Mouse (Mus musculus) kidney, postnatal 4 days (tissue): ENCODE data around the gene Nsd2.

Experiments used
- DNase-seq, 2 experiments: peaks; one replicate each; pipeline ENCODE4 v3.0.0; 2021; ENCODE audit warnings: mixed read lengths in 2 of 2

Gene Nsd2

GRCm38 (mm10) chr5:33819876-33820732 is at the start of gene Nsd2:
Gene Nsd2 (plus strand): TSS chr5:33820725.
- DNase-seq: peak; percentile 89 to 94

GRCm38 (mm10) chr5:33777195-33777594 is 43.3 kb upstream of the Nsd2 start:
- no peak for DNase-seq

GRCm38 (mm10) chr5:33781964-33782344 is 38.6 kb upstream of the Nsd2 start:
- no peak for DNase-seq

- DNase-seq: peak; percentile 94 to 96
Observed at GRCm38 (mm10) chr5:33782345-33782998, 38.1 kb upstream of the Nsd2 start, which contains the start of gene Letm1. Gene Letm1 (minus strand): TSS chr5:33782817.

DNA sequence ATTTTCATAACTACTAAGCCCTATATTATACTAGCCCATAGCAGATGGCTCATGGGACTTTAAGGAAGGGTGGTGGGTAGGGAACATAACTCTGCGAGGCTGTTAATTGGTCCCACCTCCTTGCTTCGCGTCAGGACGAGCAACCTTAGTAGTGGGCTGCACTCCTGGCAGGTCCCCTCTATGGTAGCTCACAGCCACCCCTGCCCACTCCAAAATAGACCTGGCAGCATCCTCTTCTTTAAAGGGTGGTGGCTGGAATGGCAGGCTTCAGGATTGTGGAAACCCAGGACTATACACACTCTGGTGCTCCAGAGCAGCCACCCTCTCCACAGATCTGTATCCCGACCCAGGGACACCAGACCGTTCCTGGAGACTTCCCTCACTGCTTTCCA is 37.5 kb upstream of the Nsd2 start:
- DNase-seq: no peak

GRCm38 (mm10) chr5:33791912-33792643 is 28.4 kb upstream of the Nsd2 start:
- DNase-seq: no peak

DNA sequence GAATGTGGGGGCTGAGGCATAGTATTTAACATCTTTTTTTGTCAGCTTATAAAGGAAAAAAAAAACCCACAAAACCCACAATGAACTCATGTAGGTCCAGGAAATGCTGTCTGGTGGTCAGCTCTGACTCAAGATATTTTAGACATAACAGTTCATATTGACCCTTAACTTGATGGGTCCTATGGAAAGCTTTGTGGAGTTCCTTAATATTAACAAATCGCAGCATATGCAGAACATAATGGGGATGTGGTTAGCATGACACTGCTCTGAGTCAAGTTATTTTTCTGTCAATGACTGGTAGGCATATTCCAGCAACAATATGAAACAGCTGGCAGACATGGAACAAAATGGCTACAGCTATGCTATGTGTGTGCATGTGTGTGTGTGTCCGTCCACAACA is 17.2 kb upstream of the Nsd2 start:
- no peak for DNase-seq

DNA sequence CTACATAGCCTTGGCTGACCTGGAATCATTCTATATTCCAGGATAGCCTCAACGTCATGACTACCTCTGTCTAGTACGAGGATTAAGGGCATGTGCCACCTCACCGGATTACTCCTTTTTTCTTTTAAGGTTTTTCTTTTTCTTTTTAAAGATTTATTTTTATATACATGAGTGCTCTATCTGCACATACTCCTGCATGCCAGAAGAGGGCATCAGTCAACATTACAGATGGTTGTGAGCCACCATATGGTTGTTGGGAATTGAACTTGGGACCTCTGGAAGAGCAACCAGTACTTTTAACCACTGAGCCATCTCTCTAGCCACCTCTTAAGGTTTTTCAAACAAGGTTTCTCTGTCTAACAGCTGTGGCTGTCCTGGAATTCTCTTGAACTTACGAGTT is 9.0 kb upstream of the Nsd2 start:
- DNase-seq: no peak

DNA sequence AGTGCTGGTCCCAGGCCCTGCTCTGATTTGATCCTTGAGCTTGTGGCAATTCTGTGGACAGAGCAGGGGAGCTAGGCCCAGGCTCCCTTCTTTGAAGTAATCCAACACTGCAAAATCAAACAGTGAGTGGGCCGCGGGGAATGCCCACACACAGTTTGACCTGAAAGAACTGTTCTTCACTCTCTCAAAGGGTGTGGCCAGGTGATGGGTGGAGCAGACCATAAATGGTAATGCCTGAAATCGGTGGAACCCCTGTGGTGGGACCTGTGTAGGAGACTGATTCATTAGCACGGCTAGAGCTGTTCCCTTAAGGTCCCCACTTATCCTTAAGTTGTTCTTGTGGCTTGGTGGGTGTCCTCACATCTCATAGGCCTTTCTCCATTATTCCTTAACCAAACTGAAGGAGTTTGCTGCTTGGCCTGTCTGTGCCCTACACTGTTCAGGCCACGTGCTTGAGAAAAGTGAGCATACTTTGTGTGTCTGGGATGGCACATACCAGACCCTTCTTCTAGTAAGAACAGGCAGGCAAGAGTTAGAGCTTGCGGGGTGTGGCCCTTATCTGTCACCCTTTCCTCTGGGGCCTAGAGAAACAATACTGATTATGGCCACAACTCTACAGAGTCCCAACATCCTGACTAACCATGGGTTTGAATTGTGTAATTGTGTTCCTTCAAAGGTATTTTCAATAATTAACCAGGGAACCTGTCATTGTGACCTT is 4.4 kb upstream of the Nsd2 start:
- no peak for DNase-seq

- DNase-seq: no peak
Observed at GRCm38 (mm10) chr5:33818104-33818503, 2.4 kb upstream of the Nsd2 start.

DNA sequence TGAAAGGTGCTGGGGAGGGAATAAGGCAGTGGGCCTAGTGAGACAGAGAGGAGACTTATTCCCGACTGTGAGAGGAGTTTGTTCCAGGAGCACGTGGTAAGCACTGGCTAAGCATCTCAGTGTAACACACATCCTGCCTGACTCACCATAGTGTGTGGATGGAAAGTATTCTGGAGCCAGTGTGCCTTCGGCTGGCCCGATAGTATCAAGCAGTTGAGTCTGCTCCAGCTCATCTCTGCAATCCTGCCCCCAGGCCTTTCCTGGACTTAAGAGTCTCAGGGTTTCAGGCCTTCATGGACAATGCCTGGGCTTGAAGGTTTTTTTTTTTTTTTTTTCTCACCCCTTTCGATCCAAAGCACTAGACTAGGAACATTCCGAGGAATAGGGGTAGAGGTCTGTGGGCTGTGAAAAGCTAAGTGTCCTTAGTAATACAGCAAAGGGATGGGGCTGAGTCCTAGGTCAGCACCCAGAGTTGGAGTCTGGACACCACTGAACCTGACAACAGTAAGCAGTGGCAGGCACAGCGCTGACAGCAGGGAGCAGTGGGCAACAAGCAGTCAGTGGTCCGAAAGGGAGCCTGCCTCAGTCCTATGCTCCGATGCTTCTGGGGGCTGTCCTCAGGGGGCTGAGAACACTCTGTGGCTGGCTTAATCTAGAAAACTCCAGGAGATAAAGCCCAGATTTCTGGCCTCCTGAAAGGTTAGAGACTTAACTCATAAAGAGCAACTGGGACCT is 1.2 kb upstream of the Nsd2 start:
- peak; percentile 9 to 56 for DNase-seq

DNA sequence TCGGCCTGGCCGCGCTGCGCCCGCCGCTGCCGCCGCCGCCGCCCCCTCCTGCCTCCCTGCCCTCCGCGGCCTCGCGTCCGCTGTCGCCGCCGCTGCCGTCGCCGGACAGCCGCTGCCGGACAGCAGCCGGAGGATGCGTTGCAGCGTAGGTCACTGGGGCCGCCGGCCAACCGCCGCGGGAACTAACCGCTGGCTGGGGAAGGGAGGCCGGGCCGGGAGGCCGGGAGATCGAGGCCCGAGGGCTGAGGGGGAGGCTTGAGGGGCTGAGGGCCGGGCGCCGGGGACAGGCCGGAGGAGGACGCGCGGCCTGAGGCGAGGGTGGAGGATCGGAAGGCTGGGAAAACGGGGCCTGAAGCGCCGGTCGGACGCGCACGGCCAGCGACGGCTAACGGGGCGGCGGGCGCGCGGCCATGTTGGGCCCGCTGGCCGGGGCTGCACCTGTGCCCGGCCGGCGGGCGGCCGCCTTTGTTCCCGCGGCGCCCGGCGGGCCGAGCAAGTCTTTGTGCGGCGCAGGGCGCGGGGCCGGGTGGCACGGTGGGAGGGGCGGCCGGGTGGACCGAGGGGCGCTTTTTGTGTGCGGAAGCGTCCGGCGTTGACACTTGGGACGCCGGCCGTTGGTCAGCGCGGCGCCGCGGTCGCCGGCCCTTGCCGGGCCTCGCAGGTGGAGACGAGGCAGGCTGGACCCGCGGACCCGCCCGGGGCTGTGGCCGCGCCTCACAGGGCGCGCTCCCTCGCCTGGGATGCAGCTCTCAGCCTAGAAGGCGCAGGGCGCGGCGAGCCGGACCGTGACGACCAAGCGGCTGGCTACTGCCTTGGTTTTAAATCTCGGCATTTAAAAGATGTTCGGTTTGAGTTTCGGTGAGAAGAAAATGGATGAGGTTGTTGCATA is 452 bp downstream of the Nsd2 start:
- DNase-seq: peak; percentile 78 to 88

GRCm38 (mm10) chr5:33821901-33822427 is 1.4 kb downstream of the Nsd2 start:
- no peak for DNase-seq

GRCm38 (mm10) chr5:33822456-33822855 is 1.9 kb downstream of the Nsd2 start:
- DNase-seq: no peak

DNA sequence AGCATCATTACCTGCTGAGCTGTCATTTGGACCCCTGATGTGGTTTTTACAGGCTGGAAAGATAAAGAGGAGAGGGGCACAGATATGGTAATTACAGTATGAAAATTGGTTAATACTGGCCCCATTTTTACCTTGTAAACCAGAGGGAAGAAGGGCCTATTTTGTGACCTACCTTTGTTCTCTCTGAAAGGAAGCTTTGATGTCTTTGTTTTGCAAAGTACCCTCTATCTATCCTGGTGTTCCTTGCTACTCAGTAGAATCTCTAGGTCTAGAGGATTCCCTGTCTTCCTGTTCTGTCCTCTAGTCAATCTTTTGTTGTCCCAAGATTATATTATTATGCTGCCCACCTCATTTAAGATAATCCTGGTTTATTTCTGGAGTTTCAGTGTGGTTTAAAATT is 5.5 kb downstream of the Nsd2 start:
- DNase-seq: no peak

DNA sequence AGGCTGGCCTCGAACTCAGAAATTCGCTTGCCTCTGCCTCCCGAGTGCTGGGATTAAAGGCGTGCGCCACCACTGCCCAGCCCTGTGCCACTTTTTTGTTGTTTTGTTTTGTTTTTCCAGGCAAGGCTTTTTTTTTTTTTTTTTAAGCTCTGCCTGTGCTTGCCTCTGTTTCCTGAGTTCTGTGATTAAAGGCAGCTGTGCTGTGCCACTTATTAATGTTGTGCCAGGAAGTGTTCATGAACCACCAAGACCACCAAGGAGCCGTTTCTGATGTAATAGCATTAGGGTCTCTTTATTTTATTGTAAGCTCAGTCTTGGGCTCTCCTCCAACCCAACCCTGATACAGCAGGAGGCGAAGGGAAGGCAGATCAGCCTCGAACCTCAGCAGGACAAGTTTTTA is 7.6 kb downstream of the Nsd2 start:
- no peak for DNase-seq

GRCm38 (mm10) chr5:33829958-33830357 is 9.4 kb downstream of the Nsd2 start:
- DNase-seq: no peak

DNA sequence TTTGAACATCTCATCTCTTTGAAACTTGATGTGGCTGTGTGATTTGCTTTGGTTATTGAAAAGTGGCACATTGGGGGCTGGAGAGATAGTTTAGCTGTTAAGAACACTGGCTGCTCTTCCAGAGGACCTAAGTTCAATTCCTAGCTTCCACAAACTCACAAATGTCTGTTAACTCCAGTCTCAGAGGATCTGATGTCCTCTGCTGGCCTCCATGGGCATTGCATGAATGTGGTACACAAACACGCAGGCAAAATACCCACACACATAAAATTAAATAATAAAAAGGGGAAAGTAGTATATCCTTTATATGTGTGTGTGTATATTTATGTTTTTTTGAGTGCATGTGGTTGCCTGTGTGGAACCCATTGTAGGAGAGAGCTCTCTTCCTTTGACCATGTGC is 10.3 kb downstream of the Nsd2 start:
- peak; percentile 21 to 24 for DNase-seq

DNA sequence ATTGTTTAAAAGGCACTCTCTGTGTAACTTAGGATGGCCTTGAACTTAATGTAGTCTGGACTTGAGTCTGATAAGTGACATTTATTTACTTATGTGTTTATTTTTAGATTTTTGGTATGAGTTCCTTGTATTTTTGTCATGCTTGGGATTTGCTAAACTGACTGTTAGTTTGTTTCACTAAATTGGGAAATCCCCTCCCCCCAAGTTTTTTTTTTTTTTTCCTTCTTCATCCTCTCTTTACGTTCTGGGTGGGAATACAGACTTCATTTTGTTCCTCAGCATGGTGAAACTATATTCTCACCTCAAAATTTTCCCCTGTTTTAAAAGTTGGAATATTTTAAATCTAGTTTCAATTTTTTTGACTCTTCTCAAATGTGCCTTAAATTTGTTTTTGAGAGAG is 20.8 kb downstream of the Nsd2 start:
- DNase-seq: no peak

GRCm38 (mm10) chr5:33842549-33842948 is 22.0 kb downstream of the Nsd2 start:
- DNase-seq: no peak

DNA sequence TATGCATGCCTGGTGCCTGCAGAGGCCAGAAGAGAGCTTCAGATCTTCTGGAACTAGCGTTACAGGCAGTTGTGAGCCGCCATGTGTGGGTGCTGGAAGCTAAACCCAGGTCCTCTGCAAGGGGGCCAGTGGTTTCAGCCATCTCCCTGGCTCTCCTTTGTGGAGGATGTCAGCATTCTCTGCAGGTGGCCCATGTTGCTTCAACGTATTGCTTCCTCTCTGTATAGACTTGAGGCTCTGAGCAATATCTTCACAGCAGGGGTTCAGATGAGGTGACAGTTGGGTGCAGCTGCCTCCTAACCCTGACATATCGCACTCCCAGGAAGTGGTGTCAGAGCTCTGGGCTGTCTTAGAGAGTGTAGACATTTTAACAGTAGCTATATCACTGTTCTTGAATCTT is 30.9 kb downstream of the Nsd2 start:
- no peak for DNase-seq
